Mouse (Mus musculus): ENCODE measurements around the gene Ptpn13. TPM values are rescaled to one million over a fixed set of nuclear protein-coding genes. Genes with fewer than 3 reads are reported as not detected.

Ptpn13 gene
- polyA plus RNA-seq (2016; fragmentation: Nextera tagmentation; extraction: Ambion mirVana): 13.5 and 16.4 TPM in 2 replicates

DNA sequence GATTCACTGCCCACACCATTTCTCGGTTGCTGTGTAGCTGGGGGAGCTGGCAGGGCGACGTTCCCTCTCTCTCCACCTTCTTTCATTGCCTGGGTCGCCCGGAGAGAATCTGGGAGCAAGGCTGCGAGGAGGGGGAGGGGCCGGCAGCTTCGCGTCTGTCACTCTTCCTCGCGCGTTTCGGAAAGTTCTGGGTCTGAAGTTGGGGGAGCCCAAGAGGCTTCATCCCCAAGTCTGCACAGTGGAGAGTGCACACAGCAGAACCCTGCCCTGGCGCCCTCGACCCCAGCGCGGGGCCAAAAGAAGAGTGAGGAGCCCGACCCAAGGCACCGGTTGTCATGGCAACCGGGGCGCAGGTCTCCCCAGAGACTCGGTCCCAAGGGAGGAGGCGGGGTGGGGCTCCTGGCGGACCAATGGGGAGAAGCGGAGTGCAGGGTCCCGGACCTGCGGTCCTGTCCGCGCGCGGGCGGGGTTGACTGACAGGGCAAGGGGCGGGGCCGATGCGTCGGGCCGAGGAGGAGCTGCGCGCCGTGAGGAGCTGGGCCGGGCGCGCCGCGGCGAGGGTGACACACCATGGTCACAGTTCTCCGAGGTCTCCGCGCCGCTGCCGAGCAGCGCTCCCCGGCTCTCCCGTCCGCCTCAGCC, at the start of gene Ptpn13:
Gene Ptpn13, plus strand, starts transcription at position 515 of the 642 bp plus-strand sequence.
- H3K4me1 ChIP-seq: peaks cover 60% of the 10 kb centered on the region
- H3K4me3 ChIP-seq: peak within 1 kb of the TSS; percentile 95
- no peaks in the 10 kb centered on the region for H3K27me3 ChIP-seq (ENCODE audit: insufficient read depth, poor library complexity, severe bottlenecking)
- peaks cover 3% of the 10 kb centered on the region; the same call in 1 of the 2 replicates for H3K36me3 ChIP-seq
- DNase-seq (ENCODE audit: low spot score): peak; percentile 98
- no peaks in the 10 kb centered on the region for H3K9me3 ChIP-seq
- H3K27ac ChIP-seq: peak within 1 kb of the TSS; percentile 96
- WGBS: under 1% methylated on average over 54 of the region's 55 CpGs

DNA sequence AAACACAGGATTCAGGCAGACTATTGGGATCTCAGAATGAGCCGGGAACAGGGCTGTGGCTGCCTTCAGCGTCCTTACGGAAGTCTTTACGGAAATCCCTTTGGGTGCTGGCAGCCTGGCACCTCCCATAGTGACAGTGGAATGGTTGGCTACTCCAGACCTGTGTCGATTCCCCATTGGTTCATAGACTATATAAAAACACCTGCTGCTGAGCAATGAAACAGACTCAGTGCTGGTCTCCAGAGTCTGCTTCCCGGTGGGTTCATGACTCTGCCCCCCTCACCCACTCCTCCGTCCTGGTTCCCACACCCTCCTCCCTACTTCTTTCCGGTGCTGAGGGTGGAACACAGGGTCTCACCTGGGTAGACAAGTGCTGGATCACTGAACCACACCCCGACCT, 49.8 kb upstream of the Ptpn13 start:
- no peak overlapping the region for H3K27ac ChIP-seq
- H3K9me3 ChIP-seq: no peaks in the 10 kb centered on the region
- 84% methylated on average over 9 of the region's 9 CpGs for WGBS
- H3K4me3 ChIP-seq: no peak overlapping the region
- H3K36me3 ChIP-seq: no peaks in the 10 kb centered on the region
- DNase-seq (ENCODE audit: low spot score): no peak
- peaks cover 19% of the 10 kb centered on the region; the same call in 1 of the 2 replicates for H3K27me3 ChIP-seq (ENCODE audit: insufficient read depth, poor library complexity, severe bottlenecking)
- peaks cover 21% of the 10 kb centered on the region; the same call in 1 of the 2 replicates for H3K4me1 ChIP-seq

DNA sequence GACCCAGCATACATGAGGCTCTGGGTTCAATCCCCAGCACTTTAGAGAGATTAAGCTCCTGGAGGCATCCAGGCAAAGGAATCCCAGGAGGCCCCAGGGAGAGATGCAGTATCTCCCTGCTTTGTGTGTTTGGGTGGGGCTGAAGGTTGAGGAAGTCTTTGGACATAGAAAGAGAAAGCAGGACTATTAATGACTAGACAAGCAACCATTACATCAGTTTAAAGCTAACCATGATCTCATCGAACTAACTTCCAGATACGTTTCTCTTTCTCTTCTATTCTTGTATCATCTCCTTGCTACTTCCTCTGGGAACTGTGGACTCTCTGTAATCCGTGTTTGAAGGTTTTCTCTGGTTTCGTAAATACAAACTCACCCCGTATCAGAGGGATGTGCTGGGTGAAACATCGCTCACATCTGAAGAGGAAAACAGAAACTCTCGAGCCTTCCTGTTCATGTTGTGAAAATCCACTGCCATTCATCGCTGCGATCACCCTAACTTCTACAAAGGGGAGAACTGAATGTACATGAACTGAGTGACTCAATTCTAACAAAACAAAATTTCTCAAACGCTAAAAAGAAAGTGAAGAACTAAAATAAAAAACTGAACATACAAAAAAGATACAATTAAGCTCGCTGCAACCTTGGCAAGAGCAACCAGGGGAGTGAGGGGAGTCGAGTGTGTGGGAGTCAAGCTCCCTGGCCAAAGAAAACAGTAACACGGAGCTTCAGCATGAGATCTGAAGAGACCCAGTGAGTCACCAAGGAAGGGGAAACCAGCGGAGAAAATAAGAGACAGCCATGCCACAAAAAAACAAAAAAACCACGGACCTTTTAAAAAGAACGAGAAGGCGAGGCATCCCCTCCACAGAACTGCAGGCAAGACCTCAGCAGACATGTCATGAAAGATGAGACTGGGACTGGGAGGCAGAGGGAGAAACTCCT, 48.4 kb upstream of the Ptpn13 start:
- H3K27me3 ChIP-seq (ENCODE audit: insufficient read depth, poor library complexity, severe bottlenecking): peaks cover 19% of the 10 kb centered on the region; the same call in 1 of the 2 replicates
- H3K36me3 ChIP-seq: no peaks in the 10 kb centered on the region
- no peak for DNase-seq (ENCODE audit: low spot score)
- H3K9me3 ChIP-seq: no peaks in the 10 kb centered on the region
- H3K27ac ChIP-seq: peak overlapping the region; percentile 48; the same call in 1 of the 2 replicates
- 0 out of 2 replicates have a peak overlapping the region, but pooled peaks have one; percentile 19 for H3K4me3 ChIP-seq
- H3K4me1 ChIP-seq: peaks cover 21% of the 10 kb centered on the region; the same call in 1 of the 2 replicates
- 42% methylated on average over 17 of the region's 17 CpGs for WGBS

DNA sequence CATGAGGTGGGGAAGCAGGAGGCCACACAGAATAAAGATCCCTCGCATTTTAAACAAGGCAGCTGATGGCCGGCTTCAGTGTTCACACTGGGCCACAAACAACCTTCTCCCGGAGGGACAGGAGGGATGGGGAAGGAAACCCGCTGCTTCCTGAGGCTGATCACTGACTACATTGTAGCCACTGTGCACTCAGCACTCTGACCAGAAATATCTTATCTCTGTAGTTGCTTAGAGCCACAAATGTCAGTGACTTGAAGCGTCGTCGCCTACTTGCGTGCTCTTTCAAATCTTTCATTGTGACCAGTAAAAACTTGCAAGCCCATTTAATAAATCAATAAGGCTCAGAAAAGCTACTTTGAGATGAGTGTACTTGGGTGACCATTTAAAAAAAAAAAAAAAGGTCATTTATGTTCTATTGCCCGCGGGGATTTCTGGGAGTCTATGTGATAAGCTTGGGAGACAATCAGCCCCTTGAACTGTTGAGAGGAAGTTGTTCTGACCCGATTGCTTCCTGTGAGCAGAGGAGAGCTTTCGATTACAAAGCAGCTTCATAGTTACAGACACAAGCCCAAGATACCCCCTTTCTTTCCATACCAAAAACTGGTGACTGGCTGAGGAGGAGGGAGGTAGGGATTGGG, 47.4 kb upstream of the Ptpn13 start:
- Histone ChIP-seq H3K27ac (peak overlapping the region; percentile 48; the same call in 1 of the 2 replicates), H3K4me3 (peak overlapping the region; percentile 19), H3K9me3 (no peaks in the 10 kb centered on the region), H3K27me3 (ENCODE audit: insufficient read depth, poor library complexity, severe bottlenecking) (peaks cover 19% of the 10 kb centered on the region; the same call in 1 of the 2 replicates), H3K4me1 (peaks cover 21% of the 10 kb centered on the region; the same call in 1 of the 2 replicates), H3K36me3 (no peaks in the 10 kb centered on the region)
- DNase-seq (ENCODE audit: low spot score): no peak
- 13% methylated on average over 12 of the region's 12 CpGs for WGBS

DNA sequence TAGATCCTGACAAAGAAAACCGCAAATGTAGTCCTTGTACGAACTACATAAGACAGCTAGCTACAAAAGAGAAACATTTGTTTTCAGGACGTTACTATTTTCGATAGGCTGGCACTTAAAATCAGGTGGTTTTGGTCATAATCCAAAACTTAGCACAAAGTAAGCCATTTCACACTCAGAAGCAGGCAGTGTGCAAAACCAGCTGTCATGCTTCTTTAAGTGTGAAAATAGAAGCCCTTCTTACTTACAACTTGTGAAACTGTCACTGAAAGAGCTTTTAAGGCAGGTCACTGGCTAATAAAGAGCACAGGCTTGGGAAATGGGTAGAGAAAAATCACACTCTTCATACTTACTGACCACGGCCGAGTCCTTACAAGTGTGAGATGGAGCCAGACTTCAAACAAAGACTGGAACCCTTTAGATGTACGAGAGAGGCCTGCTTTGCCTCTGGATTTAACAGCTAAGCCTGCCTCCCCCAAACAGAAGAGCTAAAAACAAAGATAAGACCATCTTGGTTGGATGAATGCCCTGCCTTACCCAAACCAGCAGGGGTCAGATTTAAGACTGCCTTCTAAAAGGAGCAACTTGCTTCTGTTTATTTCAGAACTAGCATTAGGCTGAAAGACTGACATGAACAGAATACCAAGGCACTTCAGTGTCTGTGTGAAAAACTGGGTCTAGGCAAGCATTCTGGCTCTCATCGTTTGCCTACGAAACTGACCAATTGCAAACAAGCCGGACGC, 44.0 kb upstream of the Ptpn13 start:
- peaks cover 21% of the 10 kb centered on the region; the same call in 1 of the 2 replicates for H3K4me1 ChIP-seq
- no peaks in the 10 kb centered on the region for H3K9me3 ChIP-seq
- H3K4me3 ChIP-seq: no peak overlapping the region
- H3K27me3 ChIP-seq (ENCODE audit: insufficient read depth, poor library complexity, severe bottlenecking): no peaks in the 10 kb centered on the region
- no peaks in the 10 kb centered on the region for H3K36me3 ChIP-seq
- 63% methylated on average over 11 of the region's 11 CpGs for WGBS
- DNase-seq (ENCODE audit: low spot score): no peak
- no peak overlapping the region for H3K27ac ChIP-seq

DNA sequence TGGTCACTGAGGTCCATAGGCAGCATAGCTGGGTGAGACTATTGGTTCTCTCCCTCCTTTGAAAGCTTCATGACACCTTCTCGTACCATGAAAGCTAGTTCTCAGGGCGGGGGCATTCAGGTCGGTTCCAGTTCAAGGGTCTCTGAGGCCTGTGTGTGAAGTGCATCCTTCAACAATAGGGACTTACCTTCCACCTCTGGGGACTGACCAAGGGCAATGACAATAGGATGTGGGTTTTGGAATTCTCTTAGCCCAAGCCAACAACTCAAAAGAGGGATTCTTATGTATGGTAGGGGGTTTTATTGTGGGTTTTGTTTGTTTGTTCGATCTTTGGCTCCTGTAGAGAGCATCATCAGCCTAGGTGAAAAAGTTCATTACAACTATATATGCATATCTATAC, 42.0 kb upstream of the Ptpn13 start:
- Histone ChIP-seq H3K4me3 (no peak overlapping the region), H3K27me3 (ENCODE audit: insufficient read depth, poor library complexity, severe bottlenecking) (no peaks in the 10 kb centered on the region), H3K9me3 (no peaks in the 10 kb centered on the region), H3K27ac (no peak overlapping the region), H3K36me3 (no peaks in the 10 kb centered on the region), H3K4me1 (peaks cover 15% of the 10 kb centered on the region)
- 87% methylated on average over 4 of the region's 4 CpGs for WGBS
- DNase-seq (ENCODE audit: low spot score): no peak

DNA sequence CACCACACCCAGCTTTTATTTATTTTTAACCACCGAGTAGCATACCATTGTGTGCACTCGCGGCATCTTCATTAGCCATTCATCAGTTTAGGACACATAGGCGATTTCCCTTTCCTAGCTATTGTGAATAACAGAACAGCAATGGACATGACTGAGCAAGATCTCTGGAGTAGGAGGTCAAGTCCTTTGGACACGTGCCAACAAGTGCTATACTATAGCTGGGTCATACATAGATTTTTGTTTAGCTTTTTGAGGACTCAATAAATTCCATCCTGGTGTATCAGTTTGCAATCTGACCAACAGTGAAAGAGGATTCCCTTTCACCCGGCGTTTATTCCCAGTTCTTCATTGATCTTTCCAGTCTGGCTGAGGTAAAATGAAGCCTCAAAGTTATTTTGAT, 41.0 kb upstream of the Ptpn13 start:
- H3K27ac ChIP-seq: no peak overlapping the region
- H3K27me3 ChIP-seq (ENCODE audit: insufficient read depth, poor library complexity, severe bottlenecking): no peaks in the 10 kb centered on the region
- 87% methylated on average over 7 of the region's 7 CpGs for WGBS
- H3K4me1 ChIP-seq: peaks cover 14% of the 10 kb centered on the region
- DNase-seq (ENCODE audit: low spot score): no peak
- no peak overlapping the region for H3K4me3 ChIP-seq
- H3K9me3 ChIP-seq: no peaks in the 10 kb centered on the region
- H3K36me3 ChIP-seq: no peaks in the 10 kb centered on the region

DNA sequence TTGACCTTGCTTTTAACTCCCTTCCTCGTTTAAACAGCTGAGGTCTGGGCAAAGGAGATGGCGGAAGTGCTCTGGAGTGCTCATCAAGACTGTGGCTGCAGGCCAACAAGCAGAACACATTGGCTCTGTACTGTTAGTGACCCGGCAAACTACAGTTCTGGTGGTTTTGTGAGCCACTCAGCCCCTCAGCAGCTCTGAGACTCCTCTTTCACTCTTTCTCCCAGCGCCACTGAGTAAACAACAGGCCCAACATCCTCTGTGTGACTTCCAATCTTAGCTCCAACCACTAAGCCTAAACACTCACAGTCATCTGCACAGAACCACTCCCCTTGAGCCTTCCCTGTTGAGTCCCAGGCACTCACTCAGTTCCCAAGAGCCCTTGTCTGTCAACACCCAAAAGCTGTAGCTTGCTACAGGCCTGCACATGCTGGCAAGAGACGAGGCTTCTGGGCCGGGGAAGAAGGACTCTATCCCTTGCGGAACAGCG, 37.4 kb upstream of the Ptpn13 start:
- no peaks in the 10 kb centered on the region for H3K27me3 ChIP-seq (ENCODE audit: insufficient read depth, poor library complexity, severe bottlenecking)
- peak overlapping the region; percentile 49 for H3K27ac ChIP-seq
- H3K4me3 ChIP-seq: no peak overlapping the region
- H3K4me1 ChIP-seq: peaks cover 14% of the 10 kb centered on the region
- no peaks in the 10 kb centered on the region for H3K9me3 ChIP-seq
- peak; percentile 85 for DNase-seq (ENCODE audit: low spot score)
- H3K36me3 ChIP-seq: no peaks in the 10 kb centered on the region
- WGBS: 27% methylated on average over 8 of the region's 8 CpGs

DNA sequence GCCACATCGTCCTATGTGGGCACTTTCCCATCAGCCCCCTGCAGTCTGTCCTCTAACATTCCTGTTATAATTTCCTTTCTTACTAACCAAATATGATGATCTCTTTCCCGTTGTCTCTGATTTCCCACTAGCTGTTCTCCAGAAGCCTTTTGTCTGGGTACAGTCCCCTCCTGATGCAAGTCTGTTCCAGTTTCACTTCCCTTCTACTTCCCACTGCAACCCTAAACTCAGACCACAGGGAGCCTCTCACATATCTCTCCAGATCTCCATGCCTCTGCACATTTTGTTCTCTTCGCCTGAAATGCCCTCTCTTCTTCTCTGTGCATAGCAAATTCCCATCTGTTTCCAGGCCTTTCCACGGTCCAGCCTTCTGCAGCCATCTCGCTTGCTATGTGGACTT, 35.6 kb upstream of the Ptpn13 start:
- no peaks in the 10 kb centered on the region for H3K36me3 ChIP-seq
- no peak overlapping the region for H3K27ac ChIP-seq
- no peaks in the 10 kb centered on the region for H3K27me3 ChIP-seq (ENCODE audit: insufficient read depth, poor library complexity, severe bottlenecking)
- WGBS: 79% methylated on average over 5 of the region's 5 CpGs
- peaks cover 17% of the 10 kb centered on the region for H3K4me1 ChIP-seq
- H3K4me3 ChIP-seq: no peak overlapping the region
- no peak for DNase-seq (ENCODE audit: low spot score)
- H3K9me3 ChIP-seq: no peaks in the 10 kb centered on the region

DNA sequence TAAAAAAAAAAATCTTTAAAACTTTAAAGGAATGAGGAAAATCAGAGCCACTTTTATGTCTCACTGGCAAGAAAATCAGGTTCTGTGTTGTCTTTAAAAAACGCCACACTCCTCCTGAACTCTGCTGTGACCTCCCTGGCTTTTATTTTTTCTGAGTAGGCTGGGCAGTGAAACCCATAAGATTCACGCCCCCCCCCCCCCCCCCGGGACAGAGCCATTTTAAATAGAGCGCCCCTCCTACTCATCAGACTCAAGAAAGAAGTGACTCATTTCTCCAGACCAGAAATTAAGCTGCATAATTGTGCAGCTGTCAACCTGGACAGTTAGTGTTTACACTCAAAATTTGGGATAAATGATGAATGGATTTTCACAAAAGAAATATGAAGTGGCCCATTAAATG, 31.8 kb upstream of the Ptpn13 start:
- no peak for DNase-seq (ENCODE audit: low spot score)
- Histone ChIP-seq H3K27me3 (ENCODE audit: insufficient read depth, poor library complexity, severe bottlenecking) (no peaks in the 10 kb centered on the region), H3K9me3 (no peaks in the 10 kb centered on the region), H3K4me1 (peaks cover 7% of the 10 kb centered on the region), H3K36me3 (no peaks in the 10 kb centered on the region), H3K27ac (no peak overlapping the region), H3K4me3 (no peak overlapping the region)
- 23% methylated on average over 4 of the region's 4 CpGs for WGBS

DNA sequence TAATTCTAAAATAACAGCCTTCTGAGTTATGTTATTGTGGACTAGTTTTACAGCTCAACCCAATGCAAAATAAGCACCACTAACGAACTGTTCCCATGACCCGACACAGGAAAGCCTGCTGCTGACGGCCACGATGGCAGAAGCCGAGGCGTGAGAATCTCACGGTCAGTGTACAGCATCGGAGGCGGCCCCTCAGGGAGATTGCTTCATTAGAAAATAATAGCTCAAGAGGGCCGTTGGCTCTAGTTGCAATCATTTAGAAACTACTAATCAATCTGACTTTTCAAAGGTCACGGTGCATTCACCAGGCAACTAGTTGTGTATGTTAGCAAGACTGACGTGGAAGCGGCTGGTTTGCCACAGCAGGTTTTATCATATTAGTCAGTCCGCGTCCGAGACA, 31.2 kb upstream of the Ptpn13 start:
- Histone ChIP-seq H3K36me3 (no peaks in the 10 kb centered on the region), H3K27ac (no peak overlapping the region), H3K4me1 (peaks cover 8% of the 10 kb centered on the region; the same call in 1 of the 2 replicates), H3K4me3 (no peak overlapping the region), H3K9me3 (no peaks in the 10 kb centered on the region), H3K27me3 (ENCODE audit: insufficient read depth, poor library complexity, severe bottlenecking) (no peaks in the 10 kb centered on the region)
- DNase-seq (ENCODE audit: low spot score): no peak
- 76% methylated on average over 16 of the region's 16 CpGs for WGBS

DNA sequence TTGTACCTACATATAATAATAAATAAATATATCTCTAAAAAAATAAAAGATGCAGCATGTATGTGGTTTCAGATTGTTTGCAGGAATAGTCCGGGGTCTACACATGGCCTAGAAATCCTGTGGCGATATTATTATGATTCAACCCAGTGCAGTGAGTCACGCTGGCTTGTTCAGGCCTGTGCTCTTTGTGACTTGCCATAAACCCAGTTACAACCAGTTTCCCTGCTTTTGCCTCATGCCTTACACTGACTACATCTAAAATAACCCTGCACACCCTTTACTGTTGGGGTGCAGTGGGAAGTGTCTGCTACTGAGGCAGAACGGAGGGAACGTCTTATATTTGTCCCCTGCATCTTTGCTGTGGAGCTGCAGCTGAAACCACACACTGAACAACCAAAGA, 29.3 kb upstream of the Ptpn13 start:
- 90% methylated on average over 5 of the region's 5 CpGs for WGBS

More for the DNA sequence above, 29.3 kb upstream of the Ptpn13 start:
- H3K27ac ChIP-seq: no peak overlapping the region
- no peak for DNase-seq (ENCODE audit: low spot score)
- peaks cover 8% of the 10 kb centered on the region; the same call in 1 of the 2 replicates for H3K4me1 ChIP-seq
- no peaks in the 10 kb centered on the region for H3K36me3 ChIP-seq
- H3K27me3 ChIP-seq (ENCODE audit: insufficient read depth, poor library complexity, severe bottlenecking): no peaks in the 10 kb centered on the region
- H3K4me3 ChIP-seq: no peak overlapping the region
- no peaks in the 10 kb centered on the region for H3K9me3 ChIP-seq

Data from heart, embryonic 10.5 days (tissue).